Mouse (Mus musculus): ENCODE measurements at regions not wholly inside any gene's neighbourhood (a gene's known extent, or its start where the extent isn't known, plus 50 kb on each side); places are given as distances from the start of the nearest gene placed in this dataset.
A peak's percentile ranks its signal among the peaks of the same experiment; 100 is the strongest.
"Not testable (repeated sequence)": the region's sequence is repeated elsewhere in the genome, so short reads cannot be mapped to it uniquely, and the experiment has no call there.

- DNase-seq = not testable (repeated sequence)
Measured at GRCm38 (mm10) chr6:13763636-13764035, 76.1 kb downstream of the Gpr85 start.

DNA sequence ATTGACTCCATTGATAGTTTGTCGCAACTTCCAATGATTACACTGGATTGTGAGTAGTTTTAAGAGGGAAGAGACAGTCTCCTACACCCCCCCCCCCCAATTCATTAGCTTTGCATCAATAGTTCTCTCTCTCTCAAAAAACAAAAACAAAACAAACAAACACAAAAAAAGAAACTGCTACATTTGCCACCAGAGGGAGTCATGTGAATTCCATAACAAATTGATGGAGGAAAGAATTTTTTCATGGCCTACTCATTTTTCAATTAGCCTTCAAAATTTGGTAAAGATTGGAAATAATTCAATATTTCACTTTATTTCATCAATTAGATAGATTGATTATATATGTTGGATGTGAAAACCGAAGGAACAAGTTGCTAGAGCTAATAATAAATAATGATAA, 80.3 kb downstream of the Gpr85 start:
- DNase-seq = peak in 1 of 2 experiments; percentile 35

DNA sequence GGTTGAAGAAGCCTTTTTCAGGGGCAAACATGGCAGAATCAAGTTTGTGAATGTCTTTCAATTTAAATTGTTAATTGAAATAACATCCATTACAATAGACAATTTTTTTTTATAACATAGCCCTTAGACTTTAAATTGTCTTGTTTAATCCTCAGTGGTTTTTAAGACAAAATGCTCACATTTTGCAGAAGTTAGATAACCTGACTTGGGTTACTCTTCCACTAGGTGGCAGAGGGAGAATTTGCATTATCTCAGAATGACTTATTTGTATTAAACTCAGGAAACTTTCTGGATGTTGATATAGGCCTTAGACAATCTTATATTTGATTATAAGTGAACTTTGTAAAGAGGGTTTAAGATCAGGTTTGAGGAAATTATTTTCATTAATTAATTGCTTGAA, 80.8 kb downstream of the Gpr85 start:
- peak in 1 of 2 experiments; percentile 43 for DNase-seq

- no peak for DNase-seq
Measured at GRCm38 (mm10) chr6:13748931-13749638, 71.3 kb upstream of the Bmt2 start.

- peak in 1 of 2 experiments; percentile 11 for DNase-seq
Measured at GRCm38 (mm10) chr6:13747969-13748368, 70.2 kb upstream of the Bmt2 start.

GRCm38 (mm10) chr6:13746577-13747482, 69.1 kb upstream of the Bmt2 start:
- DNase-seq = peak; percentile 21 to 22
